ENCODE assay signal across 8 mouse cellular contexts in the genomic region with DNA sequence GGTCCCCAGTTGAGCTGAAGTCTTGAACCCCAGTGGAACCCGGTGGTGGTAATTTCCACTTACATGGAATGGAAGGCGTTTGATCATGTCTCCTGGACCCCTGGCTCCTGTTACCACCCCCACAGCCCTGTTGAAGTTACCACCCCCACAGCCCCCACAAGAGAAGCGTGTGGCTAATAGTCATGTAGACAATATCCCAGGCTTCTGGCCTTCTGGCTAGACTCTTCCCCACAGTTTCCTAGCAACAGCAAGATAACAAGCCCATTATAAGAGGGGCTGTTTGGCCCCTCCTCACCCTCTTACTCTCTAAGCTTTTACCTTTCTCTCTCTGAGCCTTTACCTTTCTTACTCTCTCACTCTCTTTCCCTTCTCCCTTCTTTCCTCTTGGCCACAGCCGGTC.
DNase-seq lines count a peak whose midpoint lies in the region; ATAC-seq lines count a peak whose summit lies in the region.

No protein-coding gene starts in this region.

- H3K36me3 ChIP-seq in heart, embryonic 11.5 days (ENCODE audit: control insufficient read depth, insufficient read depth, low read length): peaks cover 22% of the 10 kb centered on the region
- peaks cover 20% of the 10 kb centered on the region for H3K36me3 ChIP-seq in forebrain, embryonic 16.5 days (ENCODE audit: control insufficient read depth, insufficient read depth)
- peaks cover 53% of the 10 kb centered on the region for H3K36me3 ChIP-seq in midbrain, embryonic 12.5 days

- no peak overlapping the region for H3K9ac ChIP-seq in heart, embryonic 11.5 days (ENCODE audit: low read depth, low read length)
- no peak overlapping the region for H3K9ac ChIP-seq in forebrain, embryonic 16.5 days (replicated peaks; ENCODE audit: low read depth, low read length)
- peak overlapping the region; percentile 28; the same call in 1 of the 2 replicates for H3K9ac ChIP-seq in midbrain, embryonic 12.5 days (replicated peaks)

- 46% methylated on average over 4 of the region's 4 CpGs for WGBS in heart, embryonic 11.5 days (ENCODE audit: insufficient replicate concordance)
- 51% methylated on average over 4 of the region's 4 CpGs for WGBS in forebrain, embryonic 16.5 days
- 59% methylated on average over 4 of the region's 4 CpGs for WGBS in midbrain, embryonic 12.5 days

- no peaks in the 10 kb centered on the region for H3K27me3 ChIP-seq in heart, embryonic 11.5 days (ENCODE audit: control insufficient read depth, insufficient read depth, low read length)
- H3K27me3 ChIP-seq in forebrain, embryonic 16.5 days (replicated peaks; ENCODE audit: control insufficient read depth, insufficient read depth, low read length): no peaks in the 10 kb centered on the region
- H3K27me3 ChIP-seq in midbrain, embryonic 12.5 days: no peaks in the 10 kb centered on the region

- H3K4me2 ChIP-seq in heart, embryonic 11.5 days: peak overlapping the region; percentile 19; the same call in 1 of the 2 replicates
- H3K4me2 ChIP-seq in forebrain, embryonic 16.5 days (ENCODE audit: low read length): no peak overlapping the region
- no peak overlapping the region for H3K4me2 ChIP-seq in midbrain, embryonic 12.5 days (replicated peaks)

- DNase-seq in heart, adult 18-20 months: no peak
- peak; percentile 61 for DNase-seq in MN1 (ENCODE audit: low spot score)
- no peak for DNase-seq in ovary, adult 18-20 months (ENCODE audit: low spot score)
- no peak for DNase-seq in spleen, postnatal 14 days (ENCODE audit: low spot score in 2 of 2)
- no peak for DNase-seq in thymus, adult 18-20 months

- ATAC-seq in heart, embryonic 11.5 days (replicated peaks; ENCODE audit: insufficient number of reproducible peaks, low FRiP score, low TSS enrichment): no peak
- 0 out of 2 replicates have a peak, but pooled peaks have one; percentile 2 for ATAC-seq in forebrain, embryonic 16.5 days
- ATAC-seq in midbrain, embryonic 12.5 days (ENCODE audit: low FRiP score, low read depth): no peak

- peaks cover 27% of the 10 kb centered on the region for H3K4me1 ChIP-seq in heart, embryonic 11.5 days (ENCODE audit: control insufficient read depth, insufficient read depth, low read length)
- peaks cover 29% of the 10 kb centered on the region for H3K4me1 ChIP-seq in forebrain, embryonic 16.5 days (replicated peaks; ENCODE audit: control insufficient read depth, insufficient read depth, low read length)
- peaks cover 34% of the 10 kb centered on the region for H3K4me1 ChIP-seq in midbrain, embryonic 12.5 days

- no peak overlapping the region for H3K4me3 ChIP-seq in heart, embryonic 11.5 days (ENCODE audit: low read depth, low read length)
- no peak overlapping the region for H3K4me3 ChIP-seq in forebrain, embryonic 16.5 days (replicated peaks; ENCODE audit: low read length)
- H3K4me3 ChIP-seq in midbrain, embryonic 12.5 days: no peak overlapping the region

- H3K9me3 ChIP-seq in heart, embryonic 11.5 days (replicated peaks; ENCODE audit: control insufficient read depth, low read length): no peaks in the 10 kb centered on the region; the same call in 1 of the 2 replicates
- no peaks in the 10 kb centered on the region for H3K9me3 ChIP-seq in forebrain, embryonic 16.5 days (ENCODE audit: control insufficient read depth, low read length)
- no peaks in the 10 kb centered on the region for H3K9me3 ChIP-seq in midbrain, embryonic 12.5 days

- no peak overlapping the region; the same call in 1 of the 2 replicates for H3K27ac ChIP-seq in heart, embryonic 11.5 days (ENCODE audit: low read depth, low read length)
- peak overlapping the region; percentile 0 for H3K27ac ChIP-seq in forebrain, embryonic 16.5 days (ENCODE audit: low read length)
- H3K27ac ChIP-seq in midbrain, embryonic 12.5 days (replicated peaks): peak overlapping the region; percentile 72
